Mouse (Mus musculus) liver, embryonic 16.5 days (tissue): Measurements from ENCODE around the gene Ina. TPM values are rescaled to one million over a fixed set of nuclear protein-coding genes. Genes with fewer than 3 reads are reported as not detected.
"Not testable (repeated sequence)": the region's sequence is repeated elsewhere in the genome, so short reads cannot be mapped to it uniquely, and the experiment has no call there.

Experiments
- ATAC-seq: fragments of 200-750 bp; cut with Nextera tagmentation; 2 replicates; pipeline ENCODE4 v1.8.0; 2017; ENCODE audit warnings: low read depth, mild to moderate bottlenecking, moderate number of reproducible peaks, moderate library complexity
- H3K27ac ChIP-seq: fragments of 300-500 bp; sonication (generic); 2 replicates; pipeline ENCODE4 v1.5.1; 2014; ENCODE audit warnings: mild to moderate bottlenecking, low read length
- H3K27me3 ChIP-seq: fragments of 300-500 bp; sonication (generic); 2 replicates; pipeline ENCODE4 v1.6.1; 2014; ENCODE audit warnings: low read depth, low read length, mixed read lengths; ENCODE audit not compliant: control insufficient read depth, insufficient read depth
- H3K36me3 ChIP-seq: fragments of 300-500 bp; sonication (generic); 2 replicates; pipeline ENCODE4 v1.6.1; 2014; ENCODE audit warnings: mild to moderate bottlenecking; ENCODE audit not compliant: control insufficient read depth, insufficient read depth
- H3K4me1 ChIP-seq: fragments of 300-500 bp; sonication (generic); 2 replicates; pipeline ENCODE4 v1.6.1; 2014; ENCODE audit warnings: low read depth, low read length, mixed read lengths; ENCODE audit not compliant: control insufficient read depth
- H3K4me2 ChIP-seq: fragments of 300-500 bp; sonication (generic); 2 replicates; pipeline ENCODE4 v1.6.1; 2014; ENCODE audit warnings: low read depth, low read length, mixed read lengths
- H3K4me3 ChIP-seq: fragments of 300-500 bp; sonication (generic); 2 replicates; pipeline ENCODE4 v1.5.1; 2014; ENCODE audit warnings: low read depth, mild to moderate bottlenecking, low read length
- H3K9ac ChIP-seq: fragments of 300-500 bp; sonication (generic); 2 replicates; pipeline ENCODE4 v1.6.1; 2014; ENCODE audit warnings: low read depth, low read length
- H3K9me3 ChIP-seq: fragments of 300-500 bp; sonication (generic); replicated peaks from 2 replicates; pipeline ENCODE4 v1.6.1; 2016; ENCODE audit warnings: low read length; ENCODE audit not compliant: control insufficient read depth
- WGBS: fragments of 180-500 bp; shearing (Covaris S2); extraction: QIAGEN DNeasy Blood & Tissue Kit; methylation state at CpG from one replicate; pipeline ENCODE4 v1.1.7; 2014; ENCODE audit not compliant: insufficient replicate concordance; 5-methylcytosine and 5-hydroxymethylcytosine counted together
- polyA plus RNA-seq: library from polyadenylated mRNA; unstranded; fragments of >200 nt; fragmentation: Nextera tagmentation; extraction: Ambion mirVana; gene quantifications from 2 replicates; pipeline ENCODE4 v1.2.1, GENCODE M21; 2015

Ina gene
- polyA plus RNA-seq, 1 experiment from 2014 or later, result 0.09 TPM

DNA sequence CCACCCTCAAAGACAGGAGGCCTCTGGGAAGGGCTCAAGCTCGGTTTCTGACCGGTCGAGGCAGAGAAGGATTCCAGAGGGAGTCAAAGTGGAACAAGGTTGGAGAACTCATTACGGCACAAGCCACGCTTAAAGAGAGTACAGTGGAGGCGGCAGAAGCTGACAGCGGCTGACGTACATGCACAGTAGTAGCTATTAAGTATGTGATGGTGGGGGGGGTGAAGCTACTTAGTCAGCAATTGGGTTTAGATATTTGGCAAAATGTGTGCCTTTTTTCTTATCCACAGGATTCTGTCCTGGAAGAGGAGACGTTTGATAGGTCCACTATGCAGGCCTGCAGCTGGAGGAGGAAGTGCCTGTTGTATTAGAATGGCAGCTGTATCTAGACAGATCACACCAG is 42.8 kb upstream of the Ina start:
- no peaks in the 10 kb centered on the region for H3K36me3 ChIP-seq
- H3K27ac ChIP-seq, result peak overlapping the region; percentile 52
- no peak overlapping the region for H3K9ac ChIP-seq
- H3K27me3 ChIP-seq, result no peaks in the 10 kb centered on the region
- no peak for ATAC-seq
- H3K9me3 ChIP-seq, result no peaks in the 10 kb centered on the region
- no peak overlapping the region for H3K4me3 ChIP-seq
- 66% methylated on average over 9 of the region's 9 CpGs for WGBS
- peaks cover 29% of the 10 kb centered on the region for H3K4me1 ChIP-seq
- no peak overlapping the region for H3K4me2 ChIP-seq

DNA sequence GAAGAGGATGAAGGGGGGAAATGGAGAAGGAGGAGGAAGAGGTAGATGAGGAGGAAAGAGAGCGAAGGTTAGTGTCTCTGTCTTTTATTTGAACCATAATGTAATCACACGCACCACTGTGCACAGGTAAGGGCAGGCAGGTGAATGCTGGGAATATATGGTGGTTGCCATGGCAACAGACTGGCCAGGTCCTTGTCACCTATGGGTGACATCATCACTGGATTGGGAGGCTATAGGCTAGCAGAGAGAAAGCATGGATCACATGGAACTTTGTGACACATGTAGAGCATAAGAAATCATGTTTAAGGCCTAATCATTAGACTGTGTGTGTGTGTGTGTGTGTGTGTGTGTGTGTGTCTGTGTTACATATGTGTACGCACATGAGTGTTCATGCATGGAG is 42.3 kb upstream of the Ina start:
- no peak overlapping the region for H3K4me3 ChIP-seq
- H3K9ac ChIP-seq, result no peak overlapping the region
- H3K9me3 ChIP-seq, result no peaks in the 10 kb centered on the region
- peaks cover 29% of the 10 kb centered on the region for H3K4me1 ChIP-seq
- ATAC-seq, result no peak
- WGBS, result 80% methylated on average over 3 of the region's 3 CpGs
- no peak overlapping the region for H3K4me2 ChIP-seq
- no peaks in the 10 kb centered on the region for H3K36me3 ChIP-seq
- H3K27ac ChIP-seq, result no peak overlapping the region
- no peaks in the 10 kb centered on the region for H3K27me3 ChIP-seq

DNA sequence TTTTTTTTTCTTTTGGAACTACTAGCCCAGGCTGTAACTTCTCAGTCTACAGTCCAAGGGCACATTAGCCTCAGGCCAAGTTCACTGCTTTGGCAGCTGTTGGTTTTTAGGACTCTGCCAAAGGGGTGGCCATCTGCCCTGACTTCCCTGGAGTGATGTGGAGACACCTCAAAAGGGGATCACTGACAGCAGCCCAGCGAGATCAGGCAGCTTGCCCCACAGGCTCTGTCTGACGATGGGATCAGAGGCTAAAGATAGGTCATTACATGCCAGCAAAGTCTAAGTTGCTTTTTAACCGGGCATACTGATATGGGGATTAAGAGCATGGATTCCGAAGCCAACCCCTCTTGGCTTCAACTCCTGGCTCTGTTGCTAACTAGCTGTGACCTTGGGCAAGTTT is 38.9 kb upstream of the Ina start:
- no peak overlapping the region for H3K4me3 ChIP-seq
- no peak overlapping the region for H3K4me2 ChIP-seq
- no peaks in the 10 kb centered on the region for H3K36me3 ChIP-seq
- H3K27ac ChIP-seq, result no peak overlapping the region
- H3K27me3 ChIP-seq, result no peaks in the 10 kb centered on the region
- no peak for ATAC-seq
- peaks cover 29% of the 10 kb centered on the region for H3K4me1 ChIP-seq
- no peaks in the 10 kb centered on the region for H3K9me3 ChIP-seq
- 62% methylated on average over 4 of the region's 4 CpGs for WGBS
- H3K9ac ChIP-seq, result no peak overlapping the region

DNA sequence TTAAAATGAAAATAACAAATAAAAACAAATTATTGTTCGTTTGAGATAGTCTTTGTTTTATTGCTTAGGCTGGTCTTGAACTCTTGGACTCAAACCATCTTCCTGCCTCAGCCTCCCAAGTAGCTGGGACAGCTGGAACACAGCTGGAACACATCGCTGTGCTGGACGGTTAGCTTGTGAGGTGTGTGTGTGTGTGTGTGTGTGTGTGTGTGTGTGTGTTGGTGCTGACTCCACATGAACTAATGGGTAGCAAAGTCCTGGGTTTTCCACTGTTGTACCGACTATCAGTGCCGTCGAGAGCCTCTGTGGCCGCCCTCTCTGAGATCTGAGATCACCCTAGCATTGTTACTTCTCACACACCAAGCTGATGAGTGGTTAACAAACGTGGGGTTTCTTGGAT is 38.5 kb upstream of the Ina start:
- H3K4me1 ChIP-seq, result peaks cover 29% of the 10 kb centered on the region
- ATAC-seq, result no peak
- H3K27ac ChIP-seq, result no peak overlapping the region
- H3K36me3 ChIP-seq, result no peaks in the 10 kb centered on the region
- H3K27me3 ChIP-seq, result no peaks in the 10 kb centered on the region
- H3K9ac ChIP-seq, result no peak overlapping the region
- 74% methylated on average over 8 of the region's 8 CpGs for WGBS
- no peak overlapping the region for H3K4me2 ChIP-seq
- H3K9me3 ChIP-seq, result no peaks in the 10 kb centered on the region
- no peak overlapping the region for H3K4me3 ChIP-seq

DNA sequence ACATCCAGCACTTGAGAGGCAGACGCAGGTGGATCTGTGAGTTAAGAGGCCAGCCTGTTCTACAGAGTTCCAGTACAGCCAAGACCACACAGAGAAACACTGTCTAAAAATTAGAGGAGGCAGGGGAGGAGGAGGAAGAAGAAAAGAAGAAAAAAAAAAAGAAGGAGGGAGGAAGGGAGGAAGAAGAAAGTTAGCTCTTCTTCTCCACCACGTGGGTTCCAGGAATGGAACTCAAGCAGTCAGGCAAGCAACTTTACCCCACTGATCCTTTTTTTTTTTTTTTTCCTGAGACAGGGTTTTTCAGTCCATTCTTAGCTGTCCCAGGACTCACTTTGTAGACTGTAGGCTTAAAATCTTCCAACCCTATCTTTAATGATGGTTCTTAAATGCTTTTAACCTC is 37.8 kb upstream of the Ina start:
- no peak overlapping the region for H3K4me2 ChIP-seq
- no peaks in the 10 kb centered on the region for H3K9me3 ChIP-seq
- no peaks in the 10 kb centered on the region for H3K27me3 ChIP-seq
- H3K36me3 ChIP-seq, result no peaks in the 10 kb centered on the region
- H3K4me3 ChIP-seq, result no peak overlapping the region
- no peak for ATAC-seq
- no peak overlapping the region for H3K27ac ChIP-seq
- H3K9ac ChIP-seq, result no peak overlapping the region
- WGBS, result 36% methylated on average over 2 of the region's 2 CpGs
- peaks cover 25% of the 10 kb centered on the region for H3K4me1 ChIP-seq

DNA sequence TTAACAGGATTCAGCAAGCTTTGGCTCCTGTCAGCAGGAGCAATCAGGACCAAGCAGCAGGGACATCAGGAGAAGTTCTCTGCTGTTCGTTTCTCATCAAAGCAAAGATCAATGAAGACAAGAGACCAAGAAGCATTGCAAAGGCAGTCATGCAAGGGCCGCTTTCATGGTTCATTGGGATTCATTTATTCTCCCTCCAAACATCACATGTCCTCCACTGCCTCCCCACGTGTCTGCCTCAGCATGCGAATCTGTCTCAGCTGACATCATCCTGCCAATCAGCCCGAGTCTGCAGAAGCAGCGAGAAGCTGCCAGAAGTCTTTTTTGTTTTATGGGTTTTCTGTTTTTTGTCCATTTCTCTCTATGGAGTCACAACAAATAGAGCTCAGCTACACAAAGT is 37.0 kb upstream of the Ina start:
- Histone ChIP-seq H3K4me2 (no peak overlapping the region), H3K9me3 (no peaks in the 10 kb centered on the region), H3K4me1 (peaks cover 27% of the 10 kb centered on the region), H3K36me3 (no peaks in the 10 kb centered on the region), H3K9ac (no peak overlapping the region), H3K27ac (no peak overlapping the region), H3K27me3 (no peaks in the 10 kb centered on the region), H3K4me3 (no peak overlapping the region)
- no peak for ATAC-seq
- WGBS, result 60% methylated on average over 6 of the region's 6 CpGs

DNA sequence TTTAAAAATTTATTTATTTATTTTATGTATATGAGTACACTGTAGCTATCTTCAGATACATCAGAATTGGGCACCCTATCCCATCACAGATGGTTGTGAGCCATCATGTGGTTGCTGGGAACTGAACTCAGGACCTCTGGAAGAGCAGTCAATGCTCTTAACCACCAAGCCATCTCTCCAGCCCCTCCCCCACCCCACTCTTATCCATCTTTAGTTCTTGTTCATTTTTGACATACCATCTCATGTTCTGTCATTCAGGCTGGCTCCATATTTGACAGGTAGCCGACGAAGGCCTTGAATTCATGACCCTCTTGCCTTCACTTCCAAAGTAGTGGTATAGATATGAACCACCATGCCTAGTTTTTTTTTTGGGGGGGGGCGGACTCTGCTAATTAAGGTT is 36.4 kb upstream of the Ina start:
- H3K9me3 ChIP-seq, ATAC-seq, H3K4me3 ChIP-seq, H3K36me3 ChIP-seq, H3K4me2 ChIP-seq, H3K9ac ChIP-seq, H3K27me3 ChIP-seq, H3K27ac ChIP-seq: not testable (repeated sequence)
- peaks cover 24% of the 10 kb centered on the region for H3K4me1 ChIP-seq
- WGBS, result 80% methylated on average over 3 of the region's 3 CpGs

DNA sequence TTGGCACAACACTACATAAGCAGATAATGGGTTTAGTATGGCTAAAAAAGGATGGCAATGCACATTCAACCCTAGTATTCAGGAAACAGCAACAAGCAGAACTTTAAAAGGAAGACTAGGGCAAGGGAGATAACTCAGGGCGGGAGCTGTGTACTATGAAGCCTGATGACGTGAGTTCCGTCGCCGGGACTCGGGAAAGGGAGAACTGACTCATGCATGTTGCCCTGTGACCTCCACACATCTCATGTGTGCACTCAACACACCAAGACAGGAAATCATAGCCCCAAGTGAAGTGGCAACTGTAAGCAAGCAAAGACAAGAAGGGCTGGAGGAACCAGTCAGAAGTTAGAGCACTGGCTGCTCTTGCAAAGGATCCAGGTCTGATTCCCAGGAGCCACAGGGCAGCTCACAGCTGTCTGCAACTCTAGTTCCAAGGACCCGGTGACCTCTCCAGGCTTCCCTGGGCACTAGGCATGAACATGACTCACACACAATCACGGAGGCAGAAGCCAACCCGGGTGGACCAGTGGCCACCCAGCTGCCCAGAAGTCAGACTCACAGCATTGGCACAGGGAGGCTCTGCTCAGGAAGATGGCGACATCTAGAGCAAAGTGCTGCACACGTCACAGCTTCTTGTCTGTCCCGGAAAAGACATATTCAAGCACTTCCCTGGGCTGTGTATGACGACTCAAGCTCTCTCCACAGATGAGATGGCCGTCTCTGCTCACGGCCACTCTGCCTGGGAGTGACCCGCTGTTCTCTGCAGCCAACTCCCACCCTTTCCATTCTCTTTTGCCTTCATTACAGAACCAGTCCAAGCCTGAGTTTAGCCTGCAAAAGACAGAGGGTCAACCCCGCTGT is 35.3 kb upstream of the Ina start:
- ATAC-seq, result no peak
- H3K9me3 ChIP-seq, result no peaks in the 10 kb centered on the region
- no peaks in the 10 kb centered on the region for H3K36me3 ChIP-seq
- H3K27ac ChIP-seq, result no peak overlapping the region; the same call in 1 of the 2 replicates
- no peak overlapping the region for H3K9ac ChIP-seq
- H3K27me3 ChIP-seq, result no peaks in the 10 kb centered on the region
- peak overlapping the region; percentile 4; the same call in 1 of the 2 replicates for H3K4me2 ChIP-seq
- H3K4me3 ChIP-seq, result no peak overlapping the region
- peaks cover 33% of the 10 kb centered on the region for H3K4me1 ChIP-seq
- WGBS, result 64% methylated on average over 17 of the region's 17 CpGs

DNA sequence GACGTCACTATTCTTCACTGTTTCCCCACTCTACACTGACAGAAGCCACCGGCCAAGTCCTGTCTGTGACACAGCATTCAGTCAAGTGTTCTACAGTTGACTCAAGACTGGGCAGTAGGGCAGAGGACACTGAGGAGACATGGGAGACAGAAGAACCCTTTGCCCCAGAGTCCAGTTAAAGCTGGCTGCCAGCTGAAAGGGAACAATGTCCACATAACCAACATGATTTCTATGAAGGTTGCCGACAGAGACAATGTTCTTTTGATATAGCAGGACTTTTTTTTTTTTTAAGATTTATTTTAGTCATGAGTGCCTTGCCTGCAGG is 34.8 kb upstream of the Ina start:
- Histone ChIP-seq H3K27ac (no peak overlapping the region), H3K4me1 (peaks cover 37% of the 10 kb centered on the region)
- no peak for ATAC-seq

More for the DNA sequence above, 34.8 kb upstream of the Ina start:
- Histone ChIP-seq H3K27me3 (no peaks in the 10 kb centered on the region), H3K4me2 (no peak overlapping the region), H3K36me3 (no peaks in the 10 kb centered on the region), H3K9me3 (no peaks in the 10 kb centered on the region), H3K9ac (no peak overlapping the region), H3K4me3 (no peak overlapping the region)
- WGBS, result 57% methylated on average over 3 of the region's 3 CpGs
